Mouse (Mus musculus) stomach, embryonic 14.5 days (tissue): ENCODE measurements around the gene Tmem178. TPM values are rescaled to one million over a fixed set of nuclear protein-coding genes. Genes with fewer than 3 reads are reported as not detected.
A peak's percentile ranks its signal among the peaks of the same experiment; 100 is the strongest.

ENCODE experiments used
- ATAC-seq: fragments of 200-750 bp; cut with Nextera tagmentation; 2 replicates; pipeline ENCODE4 v1.8.0; 2017; ENCODE audit warnings: low read depth, moderate TSS enrichment; ENCODE audit not compliant: insufficient number of reproducible peaks, insufficient read depth, low FRiP score
- H3K27ac ChIP-seq: fragments of 300-500 bp; sonication (generic); 2 replicates; pipeline ENCODE4 v1.5.1; 2014; ENCODE audit warnings: mild to moderate bottlenecking, low read length, moderate library complexity, mixed read lengths
- H3K27me3 ChIP-seq: fragments of 300-500 bp; sonication (generic); 2 replicates; pipeline ENCODE4 v1.6.1; 2014; ENCODE audit warnings: low read length, control low read depth, mixed read lengths; ENCODE audit not compliant: control insufficient read depth, insufficient read depth
- H3K36me3 ChIP-seq: fragments of 300-500 bp; sonication (generic); 2 replicates; pipeline ENCODE4 v1.6.1; 2014; ENCODE audit warnings: mild to moderate bottlenecking, control low read depth, low read length, moderate library complexity, mixed read lengths; ENCODE audit not compliant: control insufficient read depth, insufficient read depth
- H3K4me1 ChIP-seq: fragments of 300-500 bp; sonication (generic); 2 replicates; pipeline ENCODE4 v1.6.1; 2014; ENCODE audit warnings: low read length, control low read depth, mixed read lengths; ENCODE audit not compliant: control insufficient read depth, insufficient read depth
- H3K4me2 ChIP-seq: fragments of 300-500 bp; sonication (generic); replicated peaks from 2 replicates; pipeline ENCODE4 v1.6.1; 2014; ENCODE audit warnings: low read depth, low read length, control low read depth
- H3K4me3 ChIP-seq: fragments of 300-500 bp; sonication (generic); 2 replicates; pipeline ENCODE4 v1.5.1; 2014; ENCODE audit warnings: low read depth, low read length, control low read depth
- H3K9ac ChIP-seq: fragments of 300-500 bp; sonication (generic); replicated peaks from 2 replicates; pipeline ENCODE4 v1.6.1; 2014; ENCODE audit warnings: low read depth, mild to moderate bottlenecking, control low read depth, low read length, moderate library complexity, mixed read lengths
- H3K9me3 ChIP-seq: fragments of 300-500 bp; sonication (generic); 2 replicates; pipeline ENCODE4 v1.6.1; 2016; ENCODE audit warnings: low read depth, low read length, control low read depth; ENCODE audit not compliant: control insufficient read depth
- WGBS: fragments of 180-500 bp; shearing (Covaris S2); extraction: QIAGEN DNeasy Blood & Tissue Kit; methylation state at CpG from one replicate; pipeline ENCODE4 v1.1.7; 2014; 5-methylcytosine and 5-hydroxymethylcytosine counted together
- polyA plus RNA-seq: library from polyadenylated mRNA; unstranded; fragments of >200 nt; fragmentation: Nextera tagmentation; extraction: Ambion mirVana; gene quantifications from 2 replicates; pipeline ENCODE4 v1.2.1, GENCODE M21; 2014

Gene Tmem178
- polyA plus RNA-seq, 1 experiment from 2014 or later: 5.6 TPM

DNA sequence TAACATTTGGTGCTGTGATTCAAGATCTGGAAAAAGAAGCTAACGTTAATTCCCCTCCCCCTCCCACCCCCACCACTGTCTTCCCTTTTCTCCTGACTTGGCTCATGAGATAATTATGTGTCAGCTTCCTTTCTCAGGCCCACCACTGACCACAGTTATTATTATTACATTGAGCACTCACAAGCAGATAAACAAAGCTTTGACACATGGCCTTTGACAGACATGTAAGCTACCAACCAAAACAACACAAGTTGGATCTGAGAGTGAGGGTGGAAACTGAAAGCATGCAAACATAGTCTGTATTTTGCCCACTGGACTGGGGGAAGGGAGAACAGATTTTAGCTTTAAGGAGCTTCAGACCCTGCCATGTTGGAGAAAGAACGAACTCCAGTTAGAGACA, 52.8 kb downstream of the Tmem178 start:
- Histone ChIP-seq H3K27ac (no peak overlapping the region), H3K4me1 (no peaks in the 10 kb centered on the region), H3K4me3 (no peak overlapping the region), H3K27me3 (no peaks in the 10 kb centered on the region), H3K9ac (no peak overlapping the region), H3K9me3 (no peaks in the 10 kb centered on the region), H3K4me2 (no peak overlapping the region), H3K36me3 (no peaks in the 10 kb centered on the region)
- 79% methylated on average over 2 of the region's 2 CpGs for WGBS
- ATAC-seq: no peak

DNA sequence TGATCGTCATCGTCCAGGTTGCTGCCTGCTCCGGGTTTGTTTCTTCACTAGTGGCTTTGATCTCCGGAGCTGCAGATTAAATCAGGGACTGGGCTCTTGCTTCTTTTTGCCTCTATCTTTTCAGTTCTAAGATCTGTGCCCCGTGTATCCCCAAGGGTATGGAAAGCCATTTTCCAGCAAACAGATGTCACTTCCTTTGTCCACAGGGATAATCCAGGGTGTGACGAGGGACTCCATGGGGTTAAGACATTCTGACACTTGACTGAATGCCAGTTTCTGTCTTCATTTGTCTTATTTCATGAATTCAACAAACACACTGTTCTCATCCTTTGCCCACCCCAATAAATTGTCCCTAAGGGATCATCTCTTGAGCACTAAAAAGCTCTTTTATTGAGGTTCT, 54.5 kb downstream of the Tmem178 start:
- 74% methylated on average over 6 of the region's 6 CpGs for WGBS
- no peaks in the 10 kb centered on the region for H3K4me1 ChIP-seq
- ATAC-seq: no peak

DNA sequence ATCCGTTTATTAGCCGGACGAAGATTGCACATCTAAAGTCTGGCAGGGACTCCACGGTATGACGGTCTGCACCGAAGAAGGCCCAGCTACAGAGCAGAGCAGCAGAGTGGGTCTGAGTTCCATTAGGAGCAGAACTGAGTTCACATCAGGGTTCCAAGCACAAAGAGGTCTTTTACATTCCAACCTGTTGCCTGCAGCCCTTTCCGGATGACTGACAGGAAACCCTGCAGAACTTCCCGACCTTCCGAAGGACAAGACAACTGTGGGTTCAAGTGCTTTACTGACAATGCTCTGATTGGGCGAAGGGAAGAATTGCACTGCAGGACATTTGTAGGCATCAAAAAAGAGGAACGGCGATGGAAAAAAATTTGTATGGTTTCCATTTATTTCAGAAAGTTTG, 56.6 kb downstream of the Tmem178 start:
- H3K4me2 ChIP-seq: no peak overlapping the region
- ATAC-seq: no peak
- 76% methylated on average over 12 of the region's 12 CpGs for WGBS

More for the DNA sequence above, 54.5 kb downstream of the Tmem178 start:
- no peak overlapping the region for H3K4me3 ChIP-seq
- H3K4me2 ChIP-seq: no peak overlapping the region
- H3K9me3 ChIP-seq: no peaks in the 10 kb centered on the region
- H3K27me3 ChIP-seq: no peaks in the 10 kb centered on the region
- H3K36me3 ChIP-seq: no peaks in the 10 kb centered on the region
- H3K27ac ChIP-seq: no peak overlapping the region
- H3K9ac ChIP-seq: no peak overlapping the region

GRCm38 (mm10) chr17:81001647-81002046, 57.2 kb downstream of the Tmem178 start:
- H3K9me3 ChIP-seq: no peaks in the 10 kb centered on the region
- H3K9ac ChIP-seq: no peak overlapping the region
- no peak for ATAC-seq
- H3K36me3 ChIP-seq: no peaks in the 10 kb centered on the region
- 0 out of 2 replicates have a peak, but pooled peaks cover 9% of the 10 kb centered on the region for H3K4me1 ChIP-seq
- H3K4me2 ChIP-seq: no peak overlapping the region
- no peak overlapping the region for H3K27ac ChIP-seq
- no peak overlapping the region for H3K4me3 ChIP-seq
- WGBS: 81% methylated on average over 4 of the region's 4 CpGs
- H3K27me3 ChIP-seq: no peaks in the 10 kb centered on the region

More for the DNA sequence above, 56.6 kb downstream of the Tmem178 start:
- Histone ChIP-seq H3K4me1 (0 out of 2 replicates have a peak, but pooled peaks cover 9% of the 10 kb centered on the region), H3K27ac (no peak overlapping the region), H3K36me3 (no peaks in the 10 kb centered on the region), H3K9me3 (no peaks in the 10 kb centered on the region), H3K4me3 (no peak overlapping the region), H3K9ac (no peak overlapping the region), H3K27me3 (no peaks in the 10 kb centered on the region)

DNA sequence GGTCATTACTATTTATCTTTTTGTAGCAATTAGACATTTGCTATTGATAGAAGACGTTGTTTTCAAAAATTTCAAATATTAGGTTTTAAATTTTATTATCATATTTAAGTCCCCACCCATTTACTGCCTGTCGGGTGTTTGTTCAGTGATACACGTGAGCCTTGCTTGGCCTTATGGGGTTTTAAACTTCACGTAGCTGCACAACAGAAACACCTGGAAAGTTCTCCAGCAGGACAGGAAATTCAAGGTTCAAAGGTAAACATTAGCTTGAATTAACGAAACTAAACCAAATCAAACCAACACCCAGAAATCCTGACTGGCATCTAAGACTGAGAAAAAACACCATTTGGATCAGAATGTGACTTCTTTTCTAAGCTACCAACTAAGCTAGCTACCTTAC, 57.7 kb downstream of the Tmem178 start:
- no peak overlapping the region for H3K9ac ChIP-seq
- H3K9me3 ChIP-seq: no peaks in the 10 kb centered on the region
- no peak overlapping the region for H3K4me2 ChIP-seq
- H3K4me1 ChIP-seq: 0 out of 2 replicates have a peak, but pooled peaks cover 9% of the 10 kb centered on the region
- WGBS: 36% methylated on average over 5 of the region's 5 CpGs
- peak overlapping the region; percentile 12; the same call in 1 of the 2 replicates for H3K27ac ChIP-seq
- H3K27me3 ChIP-seq: no peaks in the 10 kb centered on the region
- H3K4me3 ChIP-seq: no peak overlapping the region
- no peaks in the 10 kb centered on the region for H3K36me3 ChIP-seq
- 0 out of 2 replicates have a peak, but pooled peaks have one; percentile 33 for ATAC-seq

- 49% methylated on average over 11 of the region's 11 CpGs for WGBS
- no peak overlapping the region for H3K4me3 ChIP-seq
- no peak overlapping the region for H3K27ac ChIP-seq
- 0 out of 2 replicates have a peak, but pooled peaks cover 9% of the 10 kb centered on the region for H3K4me1 ChIP-seq
- H3K36me3 ChIP-seq: no peaks in the 10 kb centered on the region
- no peaks in the 10 kb centered on the region for H3K27me3 ChIP-seq
- ATAC-seq: no peak
- H3K4me2 ChIP-seq: no peak overlapping the region
- H3K9ac ChIP-seq: no peak overlapping the region
- no peaks in the 10 kb centered on the region for H3K9me3 ChIP-seq
Measured at GRCm38 (mm10) chr17:81004454-81004853, 60.0 kb downstream of the Tmem178 start.

GRCm38 (mm10) chr17:81005292-81005691, 60.9 kb downstream of the Tmem178 start:
- H3K4me1 ChIP-seq: 0 out of 2 replicates have a peak, but pooled peaks cover 9% of the 10 kb centered on the region
- no peak overlapping the region for H3K4me3 ChIP-seq
- no peak overlapping the region for H3K9ac ChIP-seq
- no peak for ATAC-seq
- no peaks in the 10 kb centered on the region for H3K27me3 ChIP-seq
- no peaks in the 10 kb centered on the region for H3K36me3 ChIP-seq
- H3K27ac ChIP-seq: no peak overlapping the region
- WGBS: 74% methylated on average over 8 of the region's 8 CpGs
- H3K9me3 ChIP-seq: no peaks in the 10 kb centered on the region
- no peak overlapping the region for H3K4me2 ChIP-seq

- no peak overlapping the region for H3K4me3 ChIP-seq
- H3K36me3 ChIP-seq: no peaks in the 10 kb centered on the region
- no peak overlapping the region for H3K9ac ChIP-seq
- H3K4me2 ChIP-seq: no peak overlapping the region
- no peak overlapping the region for H3K27ac ChIP-seq
- no peaks in the 10 kb centered on the region for H3K9me3 ChIP-seq
- ATAC-seq: no peak
- H3K27me3 ChIP-seq: no peaks in the 10 kb centered on the region
- peaks cover 17% of the 10 kb centered on the region for H3K4me1 ChIP-seq
- WGBS: 81% methylated on average over 10 of the region's 10 CpGs
Measured at GRCm38 (mm10) chr17:81009112-81009511, 64.7 kb downstream of the Tmem178 start.

DNA sequence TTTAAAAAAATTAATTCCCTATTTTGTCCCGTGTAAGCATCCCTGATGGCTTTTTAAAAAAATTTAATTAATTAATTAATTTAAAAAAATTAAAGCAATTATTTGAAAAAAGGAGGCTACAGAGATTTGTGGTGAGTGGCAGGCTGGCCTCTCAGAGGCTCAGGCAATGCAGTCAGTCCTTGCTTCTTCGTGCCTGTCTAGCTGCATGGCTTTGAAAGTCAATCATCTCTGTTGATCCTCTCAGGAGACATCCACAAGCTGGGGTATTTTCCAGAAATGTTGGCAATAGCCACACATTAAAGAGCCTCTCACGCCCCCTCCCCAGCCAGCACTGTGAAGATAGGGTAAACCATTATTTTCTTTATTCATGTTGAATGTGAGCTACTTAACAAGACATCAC, 65.8 kb downstream of the Tmem178 start:
- Histone ChIP-seq H3K9ac (no peak overlapping the region), H3K4me1 (peaks cover 8% of the 10 kb centered on the region), H3K4me2 (no peak overlapping the region), H3K9me3 (no peaks in the 10 kb centered on the region), H3K27me3 (no peaks in the 10 kb centered on the region), H3K4me3 (no peak overlapping the region), H3K27ac (no peak overlapping the region), H3K36me3 (no peaks in the 10 kb centered on the region)
- ATAC-seq: no peak
- WGBS: 60% methylated on average over 3 of the region's 3 CpGs
